Mouse (Mus musculus) thymus, adult 18-20 months (tissue): ENCODE results near the gene Lce3e.

Source experiments
- DNase-seq, 2 experiments: peaks; one replicate each; pipeline ENCODE4 v3.0.0; 2022; ENCODE audit warnings: mixed read lengths in 2 of 2

Gene Lce3e

GRCm38 (mm10) chr3:92966761-92967160, at the start of gene Lce3e:
Gene Lce3e (plus strand): TSS chr3:92967061.
- DNase-seq = no peak

DNA sequence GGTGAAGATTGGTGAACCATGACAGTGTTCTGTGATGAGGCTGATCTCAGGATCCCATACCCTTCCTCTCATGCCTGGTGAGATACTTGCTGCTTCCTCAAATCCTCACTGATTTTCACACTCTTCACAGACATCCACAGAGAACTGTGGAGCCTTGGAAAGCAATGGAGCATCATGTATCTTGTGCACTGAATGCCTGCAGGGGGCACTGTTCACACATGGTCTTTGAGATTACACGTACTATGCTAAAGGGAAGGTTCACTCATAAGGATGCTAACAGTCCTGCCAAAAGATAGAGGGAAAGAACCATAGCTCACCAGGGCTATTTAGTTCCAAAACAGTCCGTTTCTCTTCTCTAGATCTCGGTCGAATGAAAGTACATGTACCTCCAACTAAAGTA, 46.5 kb upstream of the Lce3e start:
- DNase-seq = no peak

DNA sequence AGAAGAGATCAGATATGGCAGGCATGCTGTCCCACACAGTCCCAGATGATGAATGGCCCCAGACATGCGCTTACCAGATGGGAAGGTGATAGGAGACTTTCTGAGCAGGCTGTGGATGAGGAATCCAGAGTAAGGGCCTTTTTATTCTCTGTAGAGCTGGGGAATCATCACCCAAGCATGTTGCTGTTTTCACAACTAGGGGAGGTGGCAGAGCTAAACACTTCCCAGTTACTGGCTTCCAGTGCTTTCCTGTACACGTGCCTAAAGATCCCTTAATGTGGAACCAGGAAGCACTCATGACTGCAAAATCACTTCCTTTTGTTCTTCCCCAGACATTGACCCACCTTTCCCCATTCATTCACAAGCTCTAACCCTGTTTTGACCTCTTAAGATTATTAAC, 40.7 kb upstream of the Lce3e start, which contains the start of gene Lce3a:
Gene Lce3a, minus strand, starts transcription at position 101 of the 400 bp plus-strand sequence.
- DNase-seq = no peak

DNA sequence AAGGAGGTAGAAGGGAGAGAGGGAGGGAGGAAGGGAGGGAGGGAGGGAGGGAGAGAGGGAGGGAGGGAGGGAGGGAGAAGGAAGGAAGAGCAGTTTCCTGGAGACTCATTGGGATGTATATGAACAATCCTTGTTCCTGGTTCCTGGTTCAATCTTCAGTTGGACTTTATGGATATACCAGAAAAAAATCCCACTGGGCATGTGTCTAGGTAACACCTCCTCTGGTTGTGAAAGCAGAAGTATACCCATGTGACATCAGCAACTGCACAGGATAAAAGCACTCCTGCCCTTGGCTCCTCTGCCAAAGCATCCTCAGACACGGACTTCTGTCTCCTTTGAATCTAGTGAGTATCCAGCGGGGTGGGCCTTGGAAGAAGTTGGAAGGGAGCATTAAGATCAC, 34.2 kb upstream of the Lce3e start, which contains the start of gene Lce3b:
Gene Lce3b, plus strand, starts transcription at position 301 of the 400 bp plus-strand sequence.
- DNase-seq = no peak

- DNase-seq = no peak
Observed at GRCm38 (mm10) chr3:92944186-92944585, 22.7 kb upstream of the Lce3e start, which contains the start of gene Lce3c. Gene Lce3c (plus strand): TSS chr3:92944486.

DNA sequence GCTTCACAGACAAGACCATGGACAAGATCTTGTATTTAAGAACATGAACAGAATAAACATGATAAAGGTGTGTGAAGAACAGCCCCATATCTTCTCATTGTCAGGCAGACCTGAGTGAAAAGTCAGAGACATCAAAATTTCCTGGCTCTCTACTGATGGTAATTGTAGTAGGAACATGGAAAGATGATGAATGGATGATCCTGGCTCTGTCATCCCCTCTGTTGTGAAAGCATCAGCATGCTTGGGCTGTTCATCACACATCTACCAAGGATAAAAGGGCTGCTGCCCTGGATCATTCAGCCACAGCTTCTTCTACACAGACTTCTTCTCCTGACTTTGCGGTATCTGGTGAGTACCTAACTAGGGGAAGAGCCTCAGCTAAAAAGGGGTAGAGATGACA, 9.8 kb upstream of the Lce3e start, which contains the start of gene Lce3d:
Gene Lce3d, plus strand, starts transcription at position 301 of the 400 bp plus-strand sequence.
- no peak for DNase-seq

- no peak for DNase-seq
Observed at GRCm38 (mm10) chr3:92978484-92978883, 11.6 kb downstream of the Lce3e start.

DNA sequence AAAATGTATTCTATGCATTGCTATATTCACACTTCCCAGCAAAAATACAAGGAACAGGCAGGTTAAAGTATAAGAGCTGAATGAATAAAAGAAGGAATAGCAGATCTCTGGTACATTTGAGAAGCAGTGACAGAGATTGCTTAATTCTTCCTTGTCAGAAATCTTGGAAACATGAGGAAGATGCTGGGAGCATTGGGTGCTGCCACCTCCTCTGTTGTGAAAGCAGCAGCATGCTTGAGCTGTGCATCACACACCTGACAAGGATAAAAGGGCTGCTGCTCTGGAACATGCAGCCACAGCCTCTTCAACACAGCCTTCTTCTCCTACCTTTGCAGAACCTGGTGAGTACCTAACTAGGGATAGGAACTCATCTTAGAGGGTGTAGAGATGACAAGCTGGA, 25.1 kb downstream of the Lce3e start, which contains the start of gene Lce3f:
Gene Lce3f, plus strand, starts transcription at position 301 of the 400 bp plus-strand sequence.
- no peak for DNase-seq

- no peak for DNase-seq
Observed at GRCm38 (mm10) chr3:92998691-92999090, 31.8 kb downstream of the Lce3e start.

DNA sequence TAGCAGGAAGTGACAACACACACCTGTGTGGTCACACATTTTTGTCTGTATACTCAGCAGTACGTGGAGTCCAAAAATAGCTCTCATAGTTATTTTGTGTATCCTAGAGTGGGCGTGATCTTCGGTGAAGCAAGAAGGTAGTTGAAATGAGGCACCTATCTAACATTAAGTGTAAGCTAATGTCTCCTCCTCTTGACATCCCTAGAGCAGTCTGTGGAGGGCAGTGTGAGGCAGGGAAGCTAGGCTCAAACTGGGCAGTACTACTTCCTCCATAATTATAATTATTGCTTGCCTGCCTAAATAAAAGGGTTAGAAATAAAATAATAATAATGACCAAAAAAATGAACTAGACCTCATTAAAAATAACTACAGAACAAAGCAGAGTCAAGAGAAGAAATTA, 33.8 kb downstream of the Lce3e start:
- no peak for DNase-seq

- no peak for DNase-seq
Observed at GRCm38 (mm10) chr3:93002843-93003242, 36.0 kb downstream of the Lce3e start.

DNA sequence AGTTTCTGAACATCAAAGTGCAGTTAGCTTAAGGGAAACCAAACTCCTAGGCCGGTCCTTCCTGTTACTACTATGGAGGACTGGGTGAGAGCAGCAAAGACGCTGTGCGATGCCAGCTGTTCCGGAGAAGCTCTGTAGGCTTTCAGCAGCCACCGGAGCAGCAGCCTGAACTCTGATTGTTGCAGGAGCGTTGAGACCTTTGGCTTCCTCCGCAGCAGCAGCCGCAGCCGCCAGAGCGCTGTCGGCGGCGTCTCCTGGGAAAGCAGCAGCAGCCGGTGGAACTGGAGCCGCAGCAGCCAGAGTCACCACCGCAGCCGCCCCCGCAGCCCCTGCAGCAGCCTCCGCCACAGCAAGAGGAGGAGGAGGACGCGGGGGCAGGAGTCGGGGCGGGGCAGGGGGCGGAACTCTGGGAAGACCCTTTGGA, 47.5 kb downstream of the Lce3e start:
- DNase-seq = no peak

GRCm38 (mm10) chr3:93014871-93015270, 48.0 kb downstream of the Lce3e start:
- DNase-seq = no peak

DNA sequence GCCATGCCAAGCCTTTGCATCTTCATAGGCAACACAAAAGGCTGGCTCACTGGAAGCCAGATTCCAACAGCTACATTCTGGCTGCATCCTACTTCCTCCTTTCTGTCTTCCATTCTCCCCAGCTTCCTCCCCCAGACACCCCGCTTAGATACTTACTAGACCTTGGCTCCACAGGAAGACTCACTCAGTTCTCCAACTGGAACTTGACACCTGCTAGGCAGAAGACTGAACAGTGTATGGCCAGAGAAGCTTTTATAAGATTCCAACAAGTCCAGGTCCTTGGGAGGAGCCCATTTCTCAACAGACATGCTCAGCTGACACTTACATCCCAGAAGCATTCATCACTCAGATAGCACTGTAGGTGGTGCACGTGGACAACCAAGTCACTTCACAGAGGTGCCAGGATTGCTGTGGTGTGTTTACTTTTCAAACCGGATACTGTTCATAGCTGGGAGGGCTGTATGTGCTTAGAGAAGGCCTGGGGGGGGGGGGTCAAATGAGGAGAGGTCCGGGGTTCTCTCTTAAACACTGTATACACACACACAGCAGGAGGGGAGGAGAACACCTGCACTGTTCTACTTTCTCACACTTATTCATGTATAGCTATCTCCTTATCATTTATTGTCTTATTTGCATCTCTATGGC, 48.7 kb downstream of the Lce3e start, which contains the start of gene Crct1:
Gene Crct1, minus strand, starts transcription at position 228 of the 645 bp plus-strand sequence.
- DNase-seq = no peak
